Mouse (Mus musculus): Measurements from ENCODE around the gene N6amt1.

The N6amt1 gene

GRCm38 (mm10) chr16:87387444-87387977 lies 33.5 kb downstream of the N6amt1 start:
- DNase-seq (ENCODE audit: low spot score): no peak

GRCm38 (mm10) chr16:87393813-87394548 lies 40.0 kb downstream of the N6amt1 start:
- peak; percentile 55 for DNase-seq (ENCODE audit: low spot score)

DNA sequence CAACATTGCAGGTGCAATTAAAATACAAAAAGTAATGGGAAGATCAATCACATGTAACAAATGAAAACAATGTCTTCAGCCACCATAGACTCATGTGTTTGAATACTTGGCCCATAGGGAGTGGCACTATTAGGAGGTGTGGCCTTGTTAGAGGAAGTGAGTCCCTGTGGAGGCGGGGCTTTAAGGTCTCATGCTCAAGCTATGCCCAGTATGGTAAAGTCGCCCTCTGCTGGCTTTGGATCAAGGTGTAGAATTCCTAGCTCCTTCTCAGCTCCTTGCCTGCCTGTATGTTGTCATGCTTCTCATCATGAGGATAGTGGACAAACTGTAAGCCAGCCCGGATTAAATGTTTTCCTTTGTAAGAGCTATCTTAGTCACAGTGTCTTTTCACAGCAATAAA lies 51.0 kb downstream of the N6amt1 start:
- no peak for DNase-seq (ENCODE audit: low spot score)
